Mouse (Mus musculus) cortical plate, adult 2 months (tissue): ENCODE results near the gene Ribc2. TPM values are rescaled to one million over a fixed set of nuclear protein-coding genes. Genes with fewer than 3 reads are reported as not detected.

Experiments used
- H3K27ac ChIP-seq: fragments of 200-500 bp; 2 replicates; pipeline ENCODE4 v1.5.1; 2012; ENCODE audit warnings: low read length, control low read depth, inconsistent platforms; ENCODE audit not compliant: insufficient read depth
- H3K4me1 ChIP-seq: fragments of 200-500 bp; 2 replicates; pipeline ENCODE4 v1.6.1; 2011; ENCODE audit warnings: low read length; ENCODE audit not compliant: control insufficient read depth, insufficient read depth
- H3K4me3 ChIP-seq: fragments of 200-500 bp; 2 replicates; pipeline ENCODE4 v1.5.1; 2011; ENCODE audit warnings: mild to moderate bottlenecking, low read length, control low read depth; ENCODE audit not compliant: insufficient read depth
- CTCF ChIP-seq: fragments of 200-500 bp; IDR thresholded peaks from 2 replicates; pipeline ENCODE4 v1.5.1; 2011; ENCODE audit warnings: mild to moderate bottlenecking, control low read depth, low read length; ENCODE audit not compliant: insufficient read depth; ENCODE audit errors: extremely low read depth
- POLR2A ChIP-seq: fragments of 200-500 bp; IDR thresholded peaks from 2 replicates; pipeline ENCODE4 v1.6.1; 2011; ENCODE audit warnings: mild to moderate bottlenecking, low read length, control low read depth; ENCODE audit not compliant: insufficient read depth; ENCODE audit errors: extremely low read depth
- polyA plus RNA-seq: library from polyadenylated mRNA; depleted of rRNA; stranded (reverse); fragments of >200 nt; gene quantifications from 2 replicates; pipeline ENCODE4 v1.2.3, GENCODE M21; 2012

The Ribc2 gene
- polyA plus RNA-seq, 1 experiment, result 0.29 TPM

GRCm38 (mm10) chr15:85152577-85152976, 20.7 kb downstream of the Ribc2 start:
- no peak overlapping the region for H3K4me3 ChIP-seq
- TF ChIP-seq POLR2A, result no peak
- H3K4me1 ChIP-seq, result no peaks in the 10 kb centered on the region
- no peak overlapping the region for H3K27ac ChIP-seq

DNA sequence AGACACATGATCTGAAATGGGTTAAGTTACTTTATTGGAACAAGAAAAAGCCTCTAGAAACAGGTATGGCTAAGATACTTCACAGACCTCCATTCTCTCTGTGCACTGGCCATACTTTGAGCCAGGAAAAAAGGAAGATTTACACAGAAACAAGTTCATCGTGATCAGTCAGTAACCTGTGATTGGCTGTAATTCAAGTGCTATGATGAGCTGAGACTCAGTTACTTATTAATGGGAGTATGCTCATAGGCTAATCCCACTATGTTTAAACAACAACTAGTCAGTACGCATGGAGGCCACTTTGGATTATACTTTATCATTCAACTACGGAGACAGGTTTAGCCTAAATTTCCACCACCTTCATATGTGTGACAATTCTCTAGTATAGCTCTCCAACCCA, 22.2 kb downstream of the Ribc2 start:
- no peaks in the 10 kb centered on the region for H3K4me1 ChIP-seq
- no peak for TF ChIP-seq POLR2A
- no peak for TF ChIP-seq CTCF
- no peak overlapping the region for H3K4me3 ChIP-seq
- no peak overlapping the region for H3K27ac ChIP-seq

- no peak overlapping the region for H3K27ac ChIP-seq
- H3K4me1 ChIP-seq, result no peaks in the 10 kb centered on the region
- H3K4me3 ChIP-seq, result no peak overlapping the region
- TF ChIP-seq CTCF (no peak), POLR2A (no peak)
Observed at GRCm38 (mm10) chr15:85156198-85156597, 24.3 kb downstream of the Ribc2 start.

GRCm38 (mm10) chr15:85161416-85161815, 29.5 kb downstream of the Ribc2 start:
- H3K4me3 ChIP-seq, result no peak overlapping the region
- TF ChIP-seq CTCF, result no peak
- TF ChIP-seq POLR2A, result no peak
- no peaks in the 10 kb centered on the region for H3K4me1 ChIP-seq
- no peak overlapping the region for H3K27ac ChIP-seq

- no peaks in the 10 kb centered on the region for H3K4me1 ChIP-seq
- H3K27ac ChIP-seq, result no peak overlapping the region
- TF ChIP-seq POLR2A, result no peak
- TF ChIP-seq CTCF, result no peak
- H3K4me3 ChIP-seq, result no peak overlapping the region
Observed at GRCm38 (mm10) chr15:85162693-85163663, 31.1 kb downstream of the Ribc2 start.

GRCm38 (mm10) chr15:85166433-85166933, 34.6 kb downstream of the Ribc2 start:
- Histone ChIP-seq H3K4me3 (no peak overlapping the region), H3K4me1 (no peaks in the 10 kb centered on the region), H3K27ac (no peak overlapping the region)
- TF ChIP-seq POLR2A, result no peak
- TF ChIP-seq CTCF, result no peak

GRCm38 (mm10) chr15:85167086-85167679, 35.3 kb downstream of the Ribc2 start:
- H3K27ac ChIP-seq, result no peak overlapping the region
- no peak overlapping the region for H3K4me3 ChIP-seq
- no peaks in the 10 kb centered on the region for H3K4me1 ChIP-seq
- TF ChIP-seq POLR2A (no peak), CTCF (no peak)

- no peaks in the 10 kb centered on the region for H3K4me1 ChIP-seq
- TF ChIP-seq POLR2A (no peak), CTCF (no peak)
- no peak overlapping the region for H3K27ac ChIP-seq
- no peak overlapping the region for H3K4me3 ChIP-seq
Observed at GRCm38 (mm10) chr15:85172054-85172453, 40.2 kb downstream of the Ribc2 start.

- no peak for TF ChIP-seq POLR2A
- no peak for TF ChIP-seq CTCF
- no peaks in the 10 kb centered on the region for H3K4me1 ChIP-seq
- H3K4me3 ChIP-seq, result no peak overlapping the region
- no peak overlapping the region for H3K27ac ChIP-seq
Observed at GRCm38 (mm10) chr15:85173425-85173824, 41.5 kb downstream of the Ribc2 start.

DNA sequence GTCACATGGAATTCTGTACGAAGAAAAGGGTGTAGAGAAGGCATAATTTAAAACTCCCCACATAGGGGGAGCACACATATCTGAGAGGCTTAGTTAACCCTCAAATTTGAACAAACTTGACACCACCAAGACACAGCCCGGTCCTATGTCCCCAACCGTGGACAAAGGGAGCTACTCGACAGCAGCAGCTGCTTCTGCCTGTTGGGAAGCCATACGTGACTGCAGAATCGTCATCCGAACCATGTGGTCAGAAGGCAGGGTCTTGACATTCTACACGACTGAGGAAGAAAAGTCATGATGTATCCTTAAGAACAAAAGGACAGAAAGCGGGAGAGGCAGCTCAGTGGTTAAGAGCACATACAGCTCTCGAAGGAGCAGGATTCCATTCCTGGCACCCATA, 42.2 kb downstream of the Ribc2 start:
- no peak overlapping the region for H3K4me3 ChIP-seq
- TF ChIP-seq CTCF (no peak), POLR2A (no peak)
- no peak overlapping the region for H3K27ac ChIP-seq
- H3K4me1 ChIP-seq, result no peaks in the 10 kb centered on the region
